Mouse (Mus musculus): ENCODE measurements at regions not wholly inside any gene's neighbourhood (a gene's known extent, or its start where the extent isn't known, plus 50 kb on each side); places are given as distances from the start of the nearest gene placed in this dataset.

- Histone ChIP-seq H3K9ac (ENCODE audit: low read length) (no peak overlapping the region), H3K4me1 (ENCODE audit: control insufficient read depth in 2 of 2, insufficient read depth in 2 of 2, low read length in 2 of 2) (peaks cover 0 to 2% of the 10 kb centered on the region in 2 experiments; a peak in 1 of 4 replicates), H3K27me3 (ENCODE audit: control insufficient read depth, insufficient read depth, low read length) (no peaks in the 10 kb centered on the region), H3K4me3 (ENCODE audit: control insufficient read depth in 1 of 2, insufficient read depth in 1 of 2, low read depth in 1 of 2, low read length in 2 of 2) (no peak overlapping the region), H3K36me3 (ENCODE audit: control insufficient read depth, insufficient read depth, low read length) (no peaks in the 10 kb centered on the region), H3K27ac (replicated peaks in 1 of 2; ENCODE audit: control insufficient read depth in 1 of 2, insufficient read depth in 1 of 2, low read depth in 2 of 2, low read length in 2 of 2) (no peak overlapping the region), H3K9me3 (ENCODE audit: control insufficient read depth, low read length) (no peaks in the 10 kb centered on the region), H3K4me2 (ENCODE audit: low read length) (no peak overlapping the region)
- no peak for ATAC-seq (ENCODE audit: insufficient number of reproducible peaks, insufficient read depth, low FRiP score, low read depth)
- WGBS, result 31% methylated on average over 1 of the region's 1 CpGs
Measured at GRCm38 (mm10) chr12:26723399-26723798, 254.4 kb downstream of the Cmpk2 start.

GRCm38 (mm10) chr12:26698838-26699237, 229.8 kb downstream of the Cmpk2 start:
- WGBS, result 3% methylated on average over 1 of the region's 1 CpGs
- no peaks in the 10 kb centered on the region for H3K36me3 ChIP-seq (ENCODE audit: control insufficient read depth, insufficient read depth, low read length)
- H3K27ac ChIP-seq (replicated peaks in 1 of 2; ENCODE audit: control insufficient read depth in 1 of 2, insufficient read depth in 1 of 2, low read depth in 2 of 2, low read length in 2 of 2), result no peak overlapping the region
- H3K9ac ChIP-seq (ENCODE audit: low read length), result no peak overlapping the region
- ATAC-seq (ENCODE audit: insufficient number of reproducible peaks, insufficient read depth, low FRiP score, low read depth), result no peak
- H3K9me3 ChIP-seq (ENCODE audit: control insufficient read depth, low read length), result peaks cover 8% of the 10 kb centered on the region; the same call in 1 of the 2 replicates
- H3K4me3 ChIP-seq (ENCODE audit: control insufficient read depth in 1 of 2, insufficient read depth in 1 of 2, low read depth in 1 of 2, low read length in 2 of 2), result no peak overlapping the region
- H3K4me2 ChIP-seq (ENCODE audit: low read length), result no peak overlapping the region
- peaks cover 0 to 8% of the 10 kb centered on the region in 2 experiments; a peak in 1 of 4 replicates for H3K4me1 ChIP-seq (ENCODE audit: control insufficient read depth in 2 of 2, insufficient read depth in 2 of 2, low read length in 2 of 2)
- no peaks in the 10 kb centered on the region for H3K27me3 ChIP-seq (ENCODE audit: control insufficient read depth, insufficient read depth, low read length)

- Histone ChIP-seq H3K4me2 (ENCODE audit: low read length) (0 out of 2 replicates have a peak overlapping the region, but pooled peaks have one; percentile 16), H3K27me3 (ENCODE audit: control insufficient read depth, insufficient read depth, low read length) (no peaks in the 10 kb centered on the region), H3K4me1 (ENCODE audit: control insufficient read depth in 2 of 2, insufficient read depth in 2 of 2, low read length in 2 of 2) (peaks cover 2 to 6% of the 10 kb centered on the region in 2 experiments), H3K4me3 (ENCODE audit: control insufficient read depth in 1 of 2, insufficient read depth in 1 of 2, low read depth in 1 of 2, low read length in 2 of 2) (no peak overlapping the region), H3K27ac (replicated peaks in 1 of 2; ENCODE audit: control insufficient read depth in 1 of 2, insufficient read depth in 1 of 2, low read depth in 2 of 2, low read length in 2 of 2) (peak overlapping the region; percentile 39 to 62; a peak in 1 of 4 replicates), H3K9me3 (ENCODE audit: control insufficient read depth, low read length) (no peaks in the 10 kb centered on the region), H3K9ac (ENCODE audit: low read length) (no peak overlapping the region), H3K36me3 (ENCODE audit: control insufficient read depth, insufficient read depth, low read length) (no peaks in the 10 kb centered on the region)
- 51% methylated on average over 4 of the region's 4 CpGs for WGBS
- ATAC-seq (ENCODE audit: insufficient number of reproducible peaks, insufficient read depth, low FRiP score, low read depth), result no peak
Measured at GRCm38 (mm10) chr12:26688048-26688447, 219.0 kb downstream of the Cmpk2 start.

- H3K4me3 ChIP-seq (ENCODE audit: control insufficient read depth in 1 of 2, insufficient read depth in 1 of 2, low read depth in 1 of 2, low read length in 2 of 2), result no peak overlapping the region
- H3K27me3 ChIP-seq (ENCODE audit: control insufficient read depth, insufficient read depth, low read length), result no peaks in the 10 kb centered on the region
- no peaks in the 10 kb centered on the region for H3K36me3 ChIP-seq (ENCODE audit: control insufficient read depth, insufficient read depth, low read length)
- H3K4me2 ChIP-seq (ENCODE audit: low read length), result no peak overlapping the region
- WGBS, result 39% methylated on average over 3 of the region's 3 CpGs
- H3K9me3 ChIP-seq (ENCODE audit: control insufficient read depth, low read length), result no peaks in the 10 kb centered on the region
- no peak for ATAC-seq (ENCODE audit: insufficient number of reproducible peaks, insufficient read depth, low FRiP score, low read depth)
- no peak overlapping the region for H3K27ac ChIP-seq (replicated peaks in 1 of 2; ENCODE audit: control insufficient read depth in 1 of 2, insufficient read depth in 1 of 2, low read depth in 2 of 2, low read length in 2 of 2)
- H3K4me1 ChIP-seq (ENCODE audit: control insufficient read depth in 2 of 2, insufficient read depth in 2 of 2, low read length in 2 of 2), result peaks cover 2 to 5% of the 10 kb centered on the region in 2 experiments; a peak in 1 of 4 replicates
- no peak overlapping the region for H3K9ac ChIP-seq (ENCODE audit: low read length)
Measured at GRCm38 (mm10) chr12:26680568-26680947, 211.6 kb downstream of the Cmpk2 start.

GRCm38 (mm10) chr12:26679887-26680567, 211.0 kb downstream of the Cmpk2 start:
- no peak overlapping the region for H3K9ac ChIP-seq (ENCODE audit: low read length)
- ATAC-seq (ENCODE audit: insufficient number of reproducible peaks, insufficient read depth, low FRiP score, low read depth), result no peak
- no peaks in the 10 kb centered on the region for H3K9me3 ChIP-seq (ENCODE audit: control insufficient read depth, low read length)
- H3K4me1 ChIP-seq (ENCODE audit: control insufficient read depth in 2 of 2, insufficient read depth in 2 of 2, low read length in 2 of 2), result peaks cover 2 to 5% of the 10 kb centered on the region in 2 experiments; a peak in 1 of 4 replicates
- no peak overlapping the region for H3K27ac ChIP-seq (replicated peaks in 1 of 2; ENCODE audit: control insufficient read depth in 1 of 2, insufficient read depth in 1 of 2, low read depth in 2 of 2, low read length in 2 of 2)
- H3K4me3 ChIP-seq (ENCODE audit: control insufficient read depth in 1 of 2, insufficient read depth in 1 of 2, low read depth in 1 of 2, low read length in 2 of 2), result no peak overlapping the region
- H3K36me3 ChIP-seq (ENCODE audit: control insufficient read depth, insufficient read depth, low read length), result no peaks in the 10 kb centered on the region
- WGBS, result 65% methylated on average over 9 of the region's 9 CpGs
- no peak overlapping the region for H3K4me2 ChIP-seq (ENCODE audit: low read length)
- no peaks in the 10 kb centered on the region for H3K27me3 ChIP-seq (ENCODE audit: control insufficient read depth, insufficient read depth, low read length)

- WGBS, result 77% methylated on average over 4 of the region's 4 CpGs
- Histone ChIP-seq H3K9ac (ENCODE audit: low read length) (no peak overlapping the region), H3K4me3 (ENCODE audit: control insufficient read depth in 1 of 2, insufficient read depth in 1 of 2, low read depth in 1 of 2, low read length in 2 of 2) (no peak overlapping the region), H3K27ac (replicated peaks in 1 of 2; ENCODE audit: control insufficient read depth in 1 of 2, insufficient read depth in 1 of 2, low read depth in 2 of 2, low read length in 2 of 2) (no peak overlapping the region), H3K4me1 (ENCODE audit: control insufficient read depth in 2 of 2, insufficient read depth in 2 of 2, low read length in 2 of 2) (no peaks in the 10 kb centered on the region), H3K27me3 (ENCODE audit: control insufficient read depth, insufficient read depth, low read length) (no peaks in the 10 kb centered on the region), H3K36me3 (ENCODE audit: control insufficient read depth, insufficient read depth, low read length) (no peaks in the 10 kb centered on the region), H3K9me3 (ENCODE audit: control insufficient read depth, low read length) (no peaks in the 10 kb centered on the region), H3K4me2 (ENCODE audit: low read length) (no peak overlapping the region)
- no peak for ATAC-seq (ENCODE audit: insufficient number of reproducible peaks, insufficient read depth, low FRiP score, low read depth)
Measured at GRCm38 (mm10) chr12:26665466-26665865, 196.5 kb downstream of the Cmpk2 start.

- no peaks in the 10 kb centered on the region for H3K36me3 ChIP-seq (ENCODE audit: control insufficient read depth, insufficient read depth, low read length)
- H3K4me1 ChIP-seq (ENCODE audit: control insufficient read depth in 2 of 2, insufficient read depth in 2 of 2, low read length in 2 of 2), result no peaks in the 10 kb centered on the region
- WGBS, result 83% methylated on average over 2 of the region's 2 CpGs
- no peak overlapping the region for H3K4me2 ChIP-seq (ENCODE audit: low read length)
- no peaks in the 10 kb centered on the region for H3K9me3 ChIP-seq (ENCODE audit: control insufficient read depth, low read length)
- no peaks in the 10 kb centered on the region for H3K27me3 ChIP-seq (ENCODE audit: control insufficient read depth, insufficient read depth, low read length)
- H3K27ac ChIP-seq (replicated peaks in 1 of 2; ENCODE audit: control insufficient read depth in 1 of 2, insufficient read depth in 1 of 2, low read depth in 2 of 2, low read length in 2 of 2), result no peak overlapping the region
- ATAC-seq (ENCODE audit: insufficient number of reproducible peaks, insufficient read depth, low FRiP score, low read depth), result no peak
- H3K4me3 ChIP-seq (ENCODE audit: control insufficient read depth in 1 of 2, insufficient read depth in 1 of 2, low read depth in 1 of 2, low read length in 2 of 2), result no peak overlapping the region
- no peak overlapping the region for H3K9ac ChIP-seq (ENCODE audit: low read length)
Measured at GRCm38 (mm10) chr12:26654251-26654650, 185.2 kb downstream of the Cmpk2 start.

GRCm38 (mm10) chr12:26653781-26654180, 184.8 kb downstream of the Cmpk2 start:
- Histone ChIP-seq H3K9me3 (ENCODE audit: control insufficient read depth, low read length) (no peaks in the 10 kb centered on the region), H3K9ac (ENCODE audit: low read length) (no peak overlapping the region), H3K27ac (replicated peaks in 1 of 2; ENCODE audit: control insufficient read depth in 1 of 2, insufficient read depth in 1 of 2, low read depth in 2 of 2, low read length in 2 of 2) (no peak overlapping the region), H3K4me1 (ENCODE audit: control insufficient read depth in 2 of 2, insufficient read depth in 2 of 2, low read length in 2 of 2) (no peaks in the 10 kb centered on the region), H3K4me2 (ENCODE audit: low read length) (no peak overlapping the region), H3K36me3 (ENCODE audit: control insufficient read depth, insufficient read depth, low read length) (no peaks in the 10 kb centered on the region), H3K27me3 (ENCODE audit: control insufficient read depth, insufficient read depth, low read length) (no peaks in the 10 kb centered on the region), H3K4me3 (ENCODE audit: control insufficient read depth in 1 of 2, insufficient read depth in 1 of 2, low read depth in 1 of 2, low read length in 2 of 2) (no peak overlapping the region)
- ATAC-seq (ENCODE audit: insufficient number of reproducible peaks, insufficient read depth, low FRiP score, low read depth), result no peak
- WGBS, result 70% methylated on average over 6 of the region's 6 CpGs
